18 mouse cellular contexts compared by ENCODE assay signal in the genomic region with DNA sequence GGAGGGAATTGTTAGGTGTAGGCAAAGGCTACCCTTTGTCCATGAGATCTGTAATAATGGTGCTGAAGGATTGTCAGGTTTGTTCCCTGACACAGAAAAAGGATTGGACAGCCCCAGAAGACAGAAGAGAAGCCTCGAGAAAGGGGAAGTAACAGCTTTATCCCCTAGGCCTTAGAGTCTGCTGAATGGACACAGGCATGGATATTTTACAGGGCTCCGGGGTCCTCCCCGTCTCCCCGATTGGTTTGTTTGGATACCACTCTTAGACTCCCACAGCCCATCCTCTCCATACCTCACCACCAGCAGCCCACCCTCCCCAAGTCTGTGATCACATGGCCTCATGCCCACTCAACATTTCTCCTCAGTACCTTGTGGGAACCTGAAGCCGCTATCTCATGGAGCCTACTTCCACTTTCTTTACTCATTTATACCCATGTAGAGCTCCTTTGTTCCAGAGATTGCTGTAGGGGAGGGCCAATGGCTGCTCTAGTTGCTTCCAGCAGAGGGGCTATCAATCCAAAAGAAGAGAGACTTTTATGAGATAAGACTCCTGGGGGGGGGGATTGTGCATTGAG.
DNase-seq lines count a peak whose midpoint lies in the region; ATAC-seq and TF ChIP-seq lines count a peak whose summit lies in the region.
"Had no signal": no experiment of that assay in that cellular context is flagged by ENCODE, and none has a peak within 500 bp of the region (broad histone marks: within the 10 kb centered on the region; RNA-seq: fewer than 3 reads in every experiment).

No protein-coding gene starts in this region.

- peak; percentile 42 for DNase-seq in heart, embryonic 10.5 days (ENCODE audit: low spot score)
- no peak for DNase-seq in heart, adult 2 months
- peak; percentile 64 for DNase-seq in midbrain, embryonic 11.5 days (ENCODE audit: low spot score, missing footprints)
- peak; percentile 59 for DNase-seq in MEL (ENCODE audit: low read depth, low spot score)
- no peak for DNase-seq in right cerebral cortex, postnatal 25 days
- DNase-seq: adrenal gland, adult 8-10 months; adrenal gland, postnatal 36 days; cerebellum, adult 8-10 months; cerebellum, postnatal 25 days; gastrocnemius, postnatal 10 days; heart, postnatal 10 days had no signal

- no peak overlapping the region for H3K27ac ChIP-seq in heart, embryonic 10.5 days
- no peak overlapping the region for H3K27ac ChIP-seq in heart, adult 2 months
- H3K27ac ChIP-seq in midbrain, embryonic 11.5 days (ENCODE audit: low read depth, low read length): no peak overlapping the region
- H3K27ac ChIP-seq in midbrain, embryonic 15.5 days: no peak overlapping the region
- no peak overlapping the region for H3K27ac ChIP-seq in MEL (ENCODE audit: control insufficient read depth, low read depth, low read length)
- H3K27ac ChIP-seq: embryonic facial prominence, embryonic 13.5 days; forebrain, embryonic 12.5 days; hindbrain, embryonic 15.5 days had no signal

- H3K4me1 ChIP-seq in heart, embryonic 10.5 days: no peaks in the 10 kb centered on the region
- no peaks in the 10 kb centered on the region for H3K4me1 ChIP-seq in heart, adult 2 months (ENCODE audit: control insufficient read depth, insufficient read depth, low read length)
- H3K4me1 ChIP-seq in midbrain, embryonic 11.5 days (ENCODE audit: control insufficient read depth, insufficient read depth, low read length): no peaks in the 10 kb centered on the region
- H3K4me1 ChIP-seq in midbrain, embryonic 15.5 days: no peaks in the 10 kb centered on the region
- peaks cover 0 to 4% of the 10 kb centered on the region in 2 experiments; a peak in 1 of 4 replicates for H3K4me1 ChIP-seq in MEL (ENCODE audit: control insufficient read depth in 1 of 2, insufficient read depth in 2 of 2, low read length in 2 of 2)
- H3K4me1 ChIP-seq: embryonic facial prominence, embryonic 13.5 days; forebrain, embryonic 12.5 days; hindbrain, embryonic 15.5 days had no signal

- no peak overlapping the region for H3K9ac ChIP-seq in heart, adult 2 months (ENCODE audit: low read depth, low read length)
- no peak overlapping the region for H3K9ac ChIP-seq in midbrain, embryonic 11.5 days (ENCODE audit: low read length)
- H3K9ac ChIP-seq in midbrain, embryonic 15.5 days: no peak overlapping the region
- peak overlapping the region; percentile 38; the same call in 1 of the 2 replicates for H3K9ac ChIP-seq in MEL (ENCODE audit: control insufficient read depth, low read depth, low read length, poor library complexity, severe bottlenecking)
- H3K9ac ChIP-seq: embryonic facial prominence, embryonic 13.5 days; forebrain, embryonic 12.5 days; hindbrain, embryonic 15.5 days had no signal

- H3K9me3 ChIP-seq in heart, embryonic 10.5 days: no peaks in the 10 kb centered on the region
- no peaks in the 10 kb centered on the region for H3K9me3 ChIP-seq in midbrain, embryonic 11.5 days (ENCODE audit: control insufficient read depth, low read length)
- no peaks in the 10 kb centered on the region for H3K9me3 ChIP-seq in midbrain, embryonic 15.5 days
- H3K9me3 ChIP-seq in MEL (replicated peaks; ENCODE audit: insufficient read depth, low read length): no peaks in the 10 kb centered on the region
- H3K9me3 ChIP-seq: embryonic facial prominence, embryonic 13.5 days; forebrain, embryonic 12.5 days; hindbrain, embryonic 15.5 days had no signal

- no peak for ATAC-seq in midbrain, embryonic 11.5 days (ENCODE audit: low FRiP score)
- no peak for ATAC-seq in midbrain, embryonic 15.5 days (replicated peaks)
- ATAC-seq in common myeloid progenitor, adult 5-6 weeks (replicated peaks; ENCODE audit: low read depth, poor library complexity, severe bottlenecking): peak; percentile 47; the same call in 1 of the 2 replicates
- ATAC-seq: forebrain, embryonic 16.5 days had no signal

- intact Hi-C loops in heart, adult 2 months (cut with DNase I): no loop called here

- no peak overlapping the region for H3K4me2 ChIP-seq in midbrain, embryonic 11.5 days
- no peak overlapping the region for H3K4me2 ChIP-seq in midbrain, embryonic 15.5 days
- H3K4me2 ChIP-seq: embryonic facial prominence, embryonic 13.5 days; forebrain, embryonic 12.5 days; hindbrain, embryonic 15.5 days had no signal

- no peak for TF ChIP-seq CTCF in heart, adult 2 months (IDR thresholded peaks at IDR 0.05)
- no peak for TF ChIP-seq CTCF in MEL (IDR thresholded peaks at IDR 0.05 in 2 of 3, conservative IDR thresholded peaks at IDR 0.05 in 1 of 3; ENCODE audit: control insufficient read depth in 1 of 3, insufficient read depth in 1 of 3, low read depth in 2 of 3, low read length in 3 of 3, poor library complexity in 1 of 3, severe bottlenecking in 1 of 3)

- H3K27me3 ChIP-seq in heart, embryonic 10.5 days (ENCODE audit: insufficient read depth, poor library complexity, severe bottlenecking): peaks cover 4% of the 10 kb centered on the region; the same call in 1 of the 2 replicates
- no peaks in the 10 kb centered on the region for H3K27me3 ChIP-seq in heart, adult 2 months (ENCODE audit: control insufficient read depth, insufficient read depth, low read length)
- no peaks in the 10 kb centered on the region for H3K27me3 ChIP-seq in midbrain, embryonic 11.5 days (ENCODE audit: control insufficient read depth, insufficient read depth, low read length)
- H3K27me3 ChIP-seq in midbrain, embryonic 15.5 days (replicated peaks): no peaks in the 10 kb centered on the region
- H3K27me3 ChIP-seq in MEL (ENCODE audit: control insufficient read depth in 1 of 2, insufficient read depth in 2 of 2, low read length in 2 of 2): no peaks in the 10 kb centered on the region
- H3K27me3 ChIP-seq: CH12.LX; embryonic facial prominence, embryonic 13.5 days; forebrain, embryonic 12.5 days; hindbrain, embryonic 15.5 days had no signal

- no peaks in the 10 kb centered on the region for H3K36me3 ChIP-seq in heart, embryonic 10.5 days
- no peaks in the 10 kb centered on the region for H3K36me3 ChIP-seq in heart, adult 2 months (ENCODE audit: control insufficient read depth, insufficient read depth, low read length)
- H3K36me3 ChIP-seq in midbrain, embryonic 11.5 days (ENCODE audit: control insufficient read depth, insufficient read depth, low read length): no peaks in the 10 kb centered on the region
- H3K36me3 ChIP-seq in midbrain, embryonic 15.5 days (replicated peaks): no peaks in the 10 kb centered on the region
- no peaks in the 10 kb centered on the region for H3K36me3 ChIP-seq in MEL (ENCODE audit: control insufficient read depth in 1 of 2, insufficient read depth in 2 of 2, low read length in 2 of 2)
- H3K36me3 ChIP-seq: embryonic facial prominence, embryonic 13.5 days; forebrain, embryonic 12.5 days; hindbrain, embryonic 15.5 days had no signal

- no peak for TF ChIP-seq EP300 in heart, adult 2 months (IDR thresholded peaks at IDR 0.05; ENCODE audit: insufficient read depth, low read depth, low read length)
- no peak for TF ChIP-seq EP300 in MEL (IDR thresholded peaks at IDR 0.05; ENCODE audit: low read depth in 1 of 2, low read length in 2 of 2)

- no peak for TF ChIP-seq RAD21 in MEL (IDR thresholded peaks at IDR 0.05; ENCODE audit: low read depth, low read length)

- H3K4me3 ChIP-seq in heart, embryonic 10.5 days: no peak overlapping the region
- no peak overlapping the region for H3K4me3 ChIP-seq in heart, adult 2 months
- H3K4me3 ChIP-seq in midbrain, embryonic 11.5 days (ENCODE audit: low read depth, low read length): no peak overlapping the region
- no peak overlapping the region for H3K4me3 ChIP-seq in midbrain, embryonic 15.5 days
- H3K4me3 ChIP-seq in MEL (ENCODE audit: control insufficient read depth in 1 of 2, insufficient read depth in 1 of 2, low read depth in 2 of 2, low read length in 2 of 2): peak overlapping the region; percentile 26 to 31; a peak in 3 of 4 replicates
- H3K4me3 ChIP-seq: embryonic facial prominence, embryonic 13.5 days; forebrain, embryonic 12.5 days; hindbrain, embryonic 15.5 days had no signal

- TF ChIP-seq POLR2A in heart, adult 2 months (IDR thresholded peaks at IDR 0.05; ENCODE audit: insufficient read depth, low read depth, low read length): no peak
- TF ChIP-seq POLR2A in MEL (IDR thresholded peaks at IDR 0.05; ENCODE audit: control insufficient read depth in 1 of 2, insufficient read depth in 1 of 2, low read depth in 1 of 2, low read length in 2 of 2, poor library complexity in 1 of 2): no peak

- 79% methylated on average over 5 of the region's 5 CpGs for WGBS in heart, embryonic 10.5 days
- 78% methylated on average over 5 of the region's 5 CpGs for WGBS in heart, adult 2 months
- WGBS in midbrain, embryonic 11.5 days: 91% methylated on average over 5 of the region's 5 CpGs
- 88% methylated on average over 5 of the region's 5 CpGs for WGBS in midbrain, embryonic 15.5 days

- no peaks in the 10 kb centered on the region for H3K79me2 ChIP-seq in heart, adult 2 months (replicated peaks; ENCODE audit: control insufficient read depth, insufficient read depth, low read length)
- H3K79me2 ChIP-seq in MEL (ENCODE audit: control insufficient read depth, insufficient read depth, low read length, poor library complexity): no peaks in the 10 kb centered on the region

TF ChIP-seq in MEL, 35 proteins besides CTCF, POLR2A, EP300 and RAD21:
- TF ChIP-seq ETS1 (IDR thresholded peaks at IDR 0.05; ENCODE audit: low read depth, low read length) (no peak), USF1 (IDR thresholded peaks at IDR 0.05; ENCODE audit: low read depth, low read length) (peak; percentile 42; the same call in 1 of the 2 replicates)
TF ChIP-seq in MEL: peak in this region for 1.

Comparison
In these comparisons a context has a peak if more than half of its experiments do, and no peak if none do; other contexts are left out.
1. DNase-seq: peak in heart, embryonic 10.5 days (single experiment), midbrain, embryonic 11.5 days (single experiment) and MEL (single experiment); none in heart, adult 2 months (0 of 2) and right cerebral cortex, postnatal 25 days (single experiment).
2. H3K4me3 ChIP-seq: peak in MEL (2 of 2); none in heart, embryonic 10.5 days (single experiment), heart, adult 2 months (single experiment), midbrain, embryonic 11.5 days (single experiment) and midbrain, embryonic 15.5 days (single experiment).